Mouse (Mus musculus): ENCODE results near the gene Reps2. TPM values are rescaled to one million over a fixed set of nuclear protein-coding genes. Genes with fewer than 3 reads are reported as not detected.

Gene Reps2
- 1.1 and 1.4 TPM in 2 replicates for polyA plus RNA-seq (2012; rRNA removed)

DNA sequence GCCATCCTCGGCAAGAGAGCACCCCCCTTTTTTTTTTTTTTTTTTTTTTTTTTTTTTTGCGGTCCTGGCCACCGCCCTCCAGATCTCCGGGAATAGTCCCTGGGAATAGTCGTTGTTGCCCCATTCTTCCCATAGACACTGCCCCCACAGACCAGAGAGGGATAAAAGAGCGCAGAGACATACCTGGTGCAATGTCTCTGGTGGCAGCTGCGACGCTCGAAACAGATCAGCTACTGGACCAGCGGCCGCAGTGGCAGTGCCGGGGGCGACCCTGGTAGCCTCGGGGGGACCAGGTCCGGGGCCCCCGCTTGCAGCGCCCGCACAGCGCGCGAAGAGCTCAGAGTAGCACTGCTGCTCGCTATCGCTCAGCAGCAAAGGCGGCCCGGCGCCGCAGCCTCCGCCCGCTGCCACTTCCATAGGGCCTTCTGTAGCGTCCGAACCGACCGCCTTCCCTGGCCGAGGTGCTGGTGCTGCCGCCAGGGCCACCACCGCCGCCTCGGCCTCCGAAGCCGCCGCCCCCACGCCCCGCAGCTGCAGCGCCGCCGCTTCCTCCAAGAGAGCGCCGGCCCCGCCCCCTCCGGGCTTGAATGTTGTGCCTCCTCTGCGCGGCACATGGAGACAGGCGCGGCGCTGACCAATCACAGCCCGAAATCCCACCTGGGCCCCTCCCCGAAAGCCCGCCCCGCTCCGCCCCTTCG is at the start of gene Reps2:
Reps2 (minus strand) TSS at position 559 of the 698 bp plus-strand sequence.

Other genes with a start within 250 kb of the Reps2 start
- 105 and 130 TPM in 2 replicates for gene Rbbp7, start 116.8 kb upstream of the Reps2 start, polyA plus RNA-seq (2012; rRNA removed)
- gene Txlng, start 185.8 kb upstream of the Reps2 start, polyA plus RNA-seq (2012; rRNA removed) = 1.2 and 1.8 TPM in 2 replicates
- 11.1 and 14.6 TPM in 2 replicates for gene Syap1, start 244.8 kb upstream of the Reps2 start, polyA plus RNA-seq (2012; rRNA removed)

All from ovary, adult 2 months (tissue).